Mouse (Mus musculus): ENCODE data around the gene Agbl1. TPM values are rescaled to one million over a fixed set of nuclear protein-coding genes. Genes with fewer than 3 reads are reported as not detected.

Gene Agbl1
- polyA plus RNA-seq, 1 experiment, result 0.63 TPM

DNA sequence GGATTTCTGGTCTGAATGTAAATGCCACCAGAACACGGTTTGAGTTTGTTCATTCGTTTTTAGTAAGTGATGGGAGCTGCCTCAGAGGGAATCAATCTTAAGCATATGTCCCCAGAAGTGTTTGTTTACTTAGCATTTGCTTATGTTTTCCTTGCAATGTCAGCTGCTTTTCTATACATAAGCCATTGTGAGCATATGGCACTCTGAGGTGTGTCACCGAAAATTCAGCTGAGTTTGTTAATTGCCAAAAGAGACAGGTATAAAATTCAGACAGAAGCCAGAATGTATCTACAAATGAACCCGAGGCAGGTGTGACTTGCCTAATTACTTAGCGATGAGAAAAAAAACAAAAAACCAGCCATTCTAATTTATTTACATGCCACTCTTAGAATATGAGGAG is 257.8 kb downstream of the Agbl1 start:
- no peak overlapping the region for H3K27ac ChIP-seq (ENCODE audit: control insufficient read depth, insufficient read depth, low read depth, low read length)
- no peaks in the 10 kb centered on the region for H3K4me1 ChIP-seq (ENCODE audit: control insufficient read depth, insufficient read depth, low read length)
- TF ChIP-seq POLR2A (IDR thresholded peaks at IDR 0.05; ENCODE audit: control insufficient read depth, low read depth, low read length), result no peak
- TF ChIP-seq CTCF (IDR thresholded peaks at IDR 0.05; ENCODE audit: control insufficient read depth, insufficient read depth, insufficient replicate concordance, low read depth, low read length), result no peak
- no peak overlapping the region for H3K4me3 ChIP-seq (ENCODE audit: control insufficient read depth, low read depth, low read length)
- H3K36me3 ChIP-seq (ENCODE audit: control insufficient read depth, insufficient read depth, low read length), result no peaks in the 10 kb centered on the region
- no peaks in the 10 kb centered on the region for H3K27me3 ChIP-seq (ENCODE audit: control insufficient read depth, insufficient read depth, low read length)

DNA sequence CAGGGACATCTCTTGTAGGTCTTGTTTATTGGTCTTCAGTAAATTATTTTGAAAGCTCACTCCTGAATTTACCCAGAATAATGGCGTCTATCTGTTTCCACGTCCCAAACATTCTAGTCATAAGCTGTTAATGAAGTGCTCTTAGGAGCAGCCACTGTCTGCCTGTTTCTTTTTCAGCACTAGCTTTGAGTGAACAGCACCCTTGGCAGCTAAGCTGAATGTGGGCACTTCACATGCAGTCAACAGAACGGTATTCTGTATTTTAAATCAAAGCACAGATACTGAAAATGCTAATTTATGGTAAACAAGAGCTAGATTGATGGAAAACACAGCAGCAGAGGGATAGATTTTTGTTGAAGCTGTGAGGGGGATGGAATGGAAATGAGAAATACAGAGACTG is 294.6 kb downstream of the Agbl1 start:
- H3K4me3 ChIP-seq (ENCODE audit: control insufficient read depth, low read depth, low read length), result no peak overlapping the region
- H3K27me3 ChIP-seq (ENCODE audit: control insufficient read depth, insufficient read depth, low read length), result no peaks in the 10 kb centered on the region
- no peaks in the 10 kb centered on the region for H3K4me1 ChIP-seq (ENCODE audit: control insufficient read depth, insufficient read depth, low read length)
- no peaks in the 10 kb centered on the region for H3K36me3 ChIP-seq (ENCODE audit: control insufficient read depth, insufficient read depth, low read length)
- H3K27ac ChIP-seq (ENCODE audit: control insufficient read depth, insufficient read depth, low read depth, low read length), result no peak overlapping the region
- no peak for TF ChIP-seq CTCF (IDR thresholded peaks at IDR 0.05; ENCODE audit: control insufficient read depth, insufficient read depth, insufficient replicate concordance, low read depth, low read length)
- TF ChIP-seq POLR2A (IDR thresholded peaks at IDR 0.05; ENCODE audit: control insufficient read depth, low read depth, low read length), result no peak

DNA sequence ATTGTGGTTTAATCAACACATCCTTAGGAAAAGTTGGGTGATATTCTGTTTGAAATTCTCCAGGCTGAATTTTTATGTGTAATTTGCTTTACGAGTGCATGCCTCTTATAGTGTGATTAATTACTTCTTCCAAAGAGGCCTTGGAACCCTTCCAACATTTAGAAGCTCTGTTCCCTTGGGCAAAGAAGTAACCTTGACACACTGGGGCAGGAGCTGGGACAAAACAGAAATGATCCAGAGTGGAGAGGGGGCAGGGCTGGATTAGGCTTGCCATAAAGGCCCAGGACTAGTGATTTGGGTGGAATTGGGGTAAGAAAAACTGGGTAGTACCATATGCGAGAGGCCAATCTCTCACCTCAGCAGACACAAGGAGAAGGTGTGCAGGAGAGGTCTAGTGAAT is 316.8 kb downstream of the Agbl1 start:
- Histone ChIP-seq H3K27ac (ENCODE audit: control insufficient read depth, insufficient read depth, low read depth, low read length) (no peak overlapping the region), H3K4me1 (ENCODE audit: control insufficient read depth, insufficient read depth, low read length) (no peaks in the 10 kb centered on the region), H3K27me3 (ENCODE audit: control insufficient read depth, insufficient read depth, low read length) (no peaks in the 10 kb centered on the region), H3K36me3 (ENCODE audit: control insufficient read depth, insufficient read depth, low read length) (no peaks in the 10 kb centered on the region), H3K4me3 (ENCODE audit: control insufficient read depth, low read depth, low read length) (no peak overlapping the region)
- TF ChIP-seq POLR2A (IDR thresholded peaks at IDR 0.05; ENCODE audit: control insufficient read depth, low read depth, low read length) (no peak), CTCF (IDR thresholded peaks at IDR 0.05; ENCODE audit: control insufficient read depth, insufficient read depth, insufficient replicate concordance, low read depth, low read length) (no peak)

DNA sequence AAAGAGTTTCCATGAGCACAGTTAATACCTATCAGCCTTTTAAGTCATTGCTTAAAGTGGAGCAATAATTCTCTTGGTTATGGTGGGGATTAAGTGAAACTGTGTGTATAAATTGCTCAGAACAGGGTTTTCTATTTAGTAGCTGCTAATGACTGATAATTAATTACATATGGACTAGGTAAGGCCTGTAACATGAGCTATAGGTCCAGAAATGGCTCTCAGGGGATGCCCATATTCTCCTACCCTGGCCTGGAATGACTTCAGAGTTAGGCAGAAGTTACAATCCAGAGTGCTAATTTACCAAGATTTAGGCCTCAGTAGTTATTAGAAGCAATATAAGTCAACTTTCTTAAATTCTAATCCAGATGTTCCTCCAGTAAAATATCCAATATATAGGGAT is 317.6 kb downstream of the Agbl1 start:
- no peak for TF ChIP-seq POLR2A (IDR thresholded peaks at IDR 0.05; ENCODE audit: control insufficient read depth, low read depth, low read length)
- TF ChIP-seq CTCF (IDR thresholded peaks at IDR 0.05; ENCODE audit: control insufficient read depth, insufficient read depth, insufficient replicate concordance, low read depth, low read length), result no peak

DNA sequence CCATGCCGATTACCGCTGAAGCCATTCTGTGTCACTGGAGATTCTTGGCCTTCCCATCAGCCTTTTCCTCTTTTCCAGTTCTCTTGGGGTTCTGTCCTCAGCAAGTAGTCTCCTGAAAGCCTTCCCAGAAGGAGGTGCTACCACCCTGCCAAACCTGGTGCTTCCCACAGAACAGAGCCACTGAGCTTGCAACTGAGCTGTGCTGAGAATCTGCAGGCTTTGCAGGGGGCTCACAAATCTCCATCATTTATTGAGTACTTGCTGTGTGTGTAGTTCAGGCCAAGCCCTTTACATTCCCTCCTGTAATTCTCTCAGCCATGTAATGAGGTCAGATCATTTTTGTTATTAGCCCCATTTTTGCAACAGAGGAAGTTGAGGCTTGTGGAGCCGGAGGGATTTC is 322.2 kb downstream of the Agbl1 start:
- TF ChIP-seq CTCF (IDR thresholded peaks at IDR 0.05; ENCODE audit: control insufficient read depth, insufficient read depth, insufficient replicate concordance, low read depth, low read length), result no peak
- TF ChIP-seq POLR2A (IDR thresholded peaks at IDR 0.05; ENCODE audit: control insufficient read depth, low read depth, low read length), result no peak
- Histone ChIP-seq H3K4me1 (ENCODE audit: control insufficient read depth, insufficient read depth, low read length) (no peaks in the 10 kb centered on the region), H3K36me3 (ENCODE audit: control insufficient read depth, insufficient read depth, low read length) (no peaks in the 10 kb centered on the region), H3K27me3 (ENCODE audit: control insufficient read depth, insufficient read depth, low read length) (no peaks in the 10 kb centered on the region), H3K4me3 (ENCODE audit: control insufficient read depth, low read depth, low read length) (no peak overlapping the region), H3K27ac (ENCODE audit: control insufficient read depth, insufficient read depth, low read depth, low read length) (no peak overlapping the region)

More for the DNA sequence above, 317.6 kb downstream of the Agbl1 start:
- no peaks in the 10 kb centered on the region for H3K36me3 ChIP-seq (ENCODE audit: control insufficient read depth, insufficient read depth, low read length)
- H3K4me1 ChIP-seq (ENCODE audit: control insufficient read depth, insufficient read depth, low read length), result no peaks in the 10 kb centered on the region
- no peak overlapping the region for H3K27ac ChIP-seq (ENCODE audit: control insufficient read depth, insufficient read depth, low read depth, low read length)
- no peaks in the 10 kb centered on the region for H3K27me3 ChIP-seq (ENCODE audit: control insufficient read depth, insufficient read depth, low read length)
- H3K4me3 ChIP-seq (ENCODE audit: control insufficient read depth, low read depth, low read length), result no peak overlapping the region

DNA sequence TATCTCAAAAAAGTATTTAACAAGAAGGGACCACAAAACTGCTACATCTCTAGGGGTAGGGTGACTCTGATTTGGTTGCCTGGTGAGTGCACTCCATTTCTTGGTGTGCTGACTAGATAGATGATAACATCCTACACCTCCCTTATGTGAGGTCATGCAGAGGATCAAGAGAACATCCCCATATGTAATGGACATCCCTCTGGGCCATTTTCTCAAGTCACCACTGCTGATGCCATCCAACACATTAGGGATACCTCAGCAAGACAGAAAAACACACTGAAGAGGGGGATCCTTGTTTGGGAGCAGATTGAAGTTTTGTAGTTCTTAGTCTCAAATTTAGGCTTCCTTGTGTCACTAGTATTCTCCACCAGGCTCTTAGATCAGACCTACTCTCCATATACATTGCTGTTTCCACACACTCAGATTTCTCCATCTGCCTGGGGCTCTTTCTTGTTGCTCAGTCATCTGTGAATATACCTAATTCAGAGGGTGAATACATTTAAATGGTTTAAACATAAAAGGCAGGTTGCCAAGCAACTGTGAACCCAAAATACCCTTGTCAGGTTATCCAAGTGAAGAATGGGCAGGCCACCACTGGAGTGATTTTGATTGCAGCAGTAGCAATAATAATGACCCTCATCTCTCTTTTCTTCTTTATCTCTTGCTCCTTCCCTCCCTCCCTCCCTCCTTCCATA is 331.0 kb downstream of the Agbl1 start:
- Histone ChIP-seq H3K36me3 (ENCODE audit: control insufficient read depth, insufficient read depth, low read length) (no peaks in the 10 kb centered on the region), H3K4me1 (ENCODE audit: control insufficient read depth, insufficient read depth, low read length) (no peaks in the 10 kb centered on the region), H3K27me3 (ENCODE audit: control insufficient read depth, insufficient read depth, low read length) (no peaks in the 10 kb centered on the region), H3K4me3 (ENCODE audit: control insufficient read depth, low read depth, low read length) (no peak overlapping the region), H3K27ac (ENCODE audit: control insufficient read depth, insufficient read depth, low read depth, low read length) (no peak overlapping the region)
- TF ChIP-seq POLR2A (IDR thresholded peaks at IDR 0.05; ENCODE audit: control insufficient read depth, low read depth, low read length) (no peak), CTCF (IDR thresholded peaks at IDR 0.05; ENCODE audit: control insufficient read depth, insufficient read depth, insufficient replicate concordance, low read depth, low read length) (no peak)

DNA sequence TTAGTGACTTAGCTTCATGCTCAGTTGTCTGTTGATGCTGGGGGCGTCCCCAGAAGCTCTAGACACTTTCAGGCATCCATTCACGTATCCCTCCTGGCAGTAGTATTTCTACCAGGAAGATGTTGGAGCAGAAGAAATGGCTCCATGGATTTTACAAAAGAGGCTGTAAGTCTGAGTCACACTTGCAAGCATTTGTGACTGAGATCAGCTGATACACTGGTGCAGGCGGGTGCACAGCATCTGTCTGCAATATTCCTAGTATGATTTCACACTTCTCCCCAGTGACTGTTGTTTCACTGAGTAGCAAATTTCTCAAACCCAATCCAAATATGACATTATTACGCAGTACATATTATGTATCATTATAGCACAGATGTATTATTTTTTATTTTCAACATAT is 332.8 kb downstream of the Agbl1 start:
- no peak overlapping the region for H3K4me3 ChIP-seq (ENCODE audit: control insufficient read depth, low read depth, low read length)
- H3K4me1 ChIP-seq (ENCODE audit: control insufficient read depth, insufficient read depth, low read length), result no peaks in the 10 kb centered on the region
- no peak for TF ChIP-seq POLR2A (IDR thresholded peaks at IDR 0.05; ENCODE audit: control insufficient read depth, low read depth, low read length)
- H3K27ac ChIP-seq (ENCODE audit: control insufficient read depth, insufficient read depth, low read depth, low read length), result no peak overlapping the region
- H3K27me3 ChIP-seq (ENCODE audit: control insufficient read depth, insufficient read depth, low read length), result no peaks in the 10 kb centered on the region
- H3K36me3 ChIP-seq (ENCODE audit: control insufficient read depth, insufficient read depth, low read length), result no peaks in the 10 kb centered on the region

Measured in testis, adult 2 months (tissue).